Mouse (Mus musculus) erythroblast, embryonic 14.5 days (primary cell): ENCODE results near the gene Defb28. TPM values are rescaled to one million over a fixed set of nuclear protein-coding genes. Genes with fewer than 3 reads are reported as not detected.

Source experiments
- H3K27me3 ChIP-seq: 2 replicates; pipeline ENCODE4 v1.6.1; 2012; ENCODE audit warnings: inconsistent platforms; ENCODE audit not compliant: control insufficient read depth
- H3K36me3 ChIP-seq: 2 replicates; pipeline ENCODE4 v1.6.1; 2012; ENCODE audit warnings: mild to moderate bottlenecking, inconsistent platforms; ENCODE audit not compliant: control insufficient read depth
- H3K4me1 ChIP-seq: 2 replicates; pipeline ENCODE4 v1.6.1; 2012; ENCODE audit warnings: inconsistent platforms; ENCODE audit not compliant: control insufficient read depth
- H3K4me3 ChIP-seq: replicated peaks from 2 replicates; pipeline ENCODE3; 2012; ENCODE audit warnings: moderate library complexity, mild to moderate bottlenecking, inconsistent platforms
- H3K9me3 ChIP-seq: 2 replicates; pipeline ENCODE4 v1.6.1; 2012; ENCODE audit warnings: low read length, inconsistent platforms, mixed read lengths; ENCODE audit not compliant: control insufficient read depth
- GATA1 ChIP-seq: IDR thresholded peaks from 2 replicates; pipeline ENCODE4 v1.6.1; 2012; ENCODE audit warnings: low read length, inconsistent platforms, mixed read lengths
- TAL1 ChIP-seq: IDR thresholded peaks from 3 replicates; pipeline ENCODE4 v1.6.1; 2012; ENCODE audit warnings: low read length, inconsistent platforms, mixed read lengths
- polyA plus RNA-seq: library from polyadenylated mRNA; stranded (reverse); fragments of >175 nt; gene quantifications from 2 replicates; pipeline ENCODE4 v1.2.3, GENCODE M21; 2012

Defb28 gene
- polyA plus RNA-seq, 1 experiment, result not detected

DNA sequence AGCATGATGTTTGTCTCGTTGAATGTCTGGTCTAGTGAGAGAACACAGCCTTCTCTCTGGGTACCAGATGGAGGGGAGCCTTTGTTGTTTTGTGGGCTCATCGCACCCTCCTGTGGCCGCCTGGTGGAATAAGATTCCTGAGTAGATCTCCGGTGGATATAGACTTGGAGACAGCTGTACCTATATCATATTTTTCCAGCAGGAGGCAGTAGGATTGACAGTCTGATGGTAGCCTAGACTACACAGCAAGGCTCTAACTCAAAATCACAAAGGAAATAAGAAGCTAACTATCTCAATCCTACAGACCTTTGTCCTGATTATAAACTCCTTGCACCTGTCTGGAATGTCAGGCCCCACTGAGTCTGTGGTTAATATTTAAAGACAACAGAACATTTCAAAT is 26.6 kb downstream of the Defb28 start:
- no peaks in the 10 kb centered on the region for H3K27me3 ChIP-seq
- no peak for TF ChIP-seq GATA1
- no peak for TF ChIP-seq TAL1
- H3K9me3 ChIP-seq, result peaks cover 3% of the 10 kb centered on the region; the same call in 1 of the 2 replicates
- no peaks in the 10 kb centered on the region for H3K4me1 ChIP-seq
- no peaks in the 10 kb centered on the region for H3K36me3 ChIP-seq
- H3K4me3 ChIP-seq, result no peak overlapping the region

DNA sequence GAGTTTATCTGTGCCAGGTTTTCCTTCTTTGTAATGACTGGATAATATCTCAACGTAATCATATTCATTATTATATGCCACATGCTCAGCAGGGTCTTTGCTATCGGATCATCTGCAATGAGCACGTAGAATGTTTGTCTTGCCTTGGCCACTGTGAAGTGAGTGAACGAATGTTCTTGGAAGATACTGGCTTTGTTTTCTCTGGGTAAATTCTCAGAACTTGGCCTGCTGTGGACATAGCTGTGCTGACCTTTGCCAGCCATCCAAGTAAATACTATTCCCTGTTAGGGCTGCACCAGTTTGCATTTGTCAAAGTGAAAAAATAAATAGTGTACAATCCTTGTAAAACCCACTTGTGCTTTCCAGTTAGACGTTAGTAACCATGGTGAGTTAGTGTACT is 30.1 kb downstream of the Defb28 start:
- Histone ChIP-seq H3K36me3 (no peaks in the 10 kb centered on the region), H3K9me3 (no peaks in the 10 kb centered on the region), H3K4me1 (no peaks in the 10 kb centered on the region), H3K4me3 (no peak overlapping the region), H3K27me3 (no peaks in the 10 kb centered on the region)
- no peak for TF ChIP-seq GATA1
- no peak for TF ChIP-seq TAL1

DNA sequence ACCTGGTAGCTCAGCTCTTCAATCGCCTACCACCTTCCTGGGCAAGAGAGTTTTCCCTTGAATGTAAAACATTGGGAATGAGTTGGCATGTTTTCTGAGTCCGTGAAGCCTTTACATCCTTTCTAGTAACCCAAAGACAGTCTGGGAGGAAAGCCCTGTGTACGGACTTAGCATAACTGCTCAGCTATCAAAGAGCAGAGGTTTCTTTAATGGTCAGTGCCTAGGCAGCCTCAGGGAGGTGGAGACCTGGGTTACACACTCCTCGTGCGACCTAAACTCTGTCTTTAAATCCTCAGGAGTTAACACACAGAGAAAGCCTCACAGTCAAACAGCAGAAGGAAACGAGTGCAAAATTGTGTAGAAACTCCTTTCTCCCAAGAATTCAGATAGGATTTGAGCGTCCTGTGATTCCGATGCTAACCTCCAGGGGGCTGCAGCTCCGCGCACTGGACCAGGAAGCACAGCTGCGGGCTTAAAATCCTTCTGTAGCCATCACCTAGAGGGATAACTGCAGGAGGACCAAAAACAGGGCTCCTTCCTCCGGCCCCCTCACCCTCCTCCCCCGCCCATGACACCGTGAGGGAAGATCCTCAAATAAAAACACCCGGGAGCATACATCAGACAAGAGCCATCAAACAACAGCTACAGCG is 35.8 kb downstream of the Defb28 start:
- no peak overlapping the region for H3K4me3 ChIP-seq
- TF ChIP-seq TAL1 (no peak), GATA1 (no peak)
- H3K36me3 ChIP-seq, result no peaks in the 10 kb centered on the region
- no peaks in the 10 kb centered on the region for H3K4me1 ChIP-seq
- H3K9me3 ChIP-seq, result no peaks in the 10 kb centered on the region
- no peaks in the 10 kb centered on the region; the same call in 1 of the 2 replicates for H3K27me3 ChIP-seq

DNA sequence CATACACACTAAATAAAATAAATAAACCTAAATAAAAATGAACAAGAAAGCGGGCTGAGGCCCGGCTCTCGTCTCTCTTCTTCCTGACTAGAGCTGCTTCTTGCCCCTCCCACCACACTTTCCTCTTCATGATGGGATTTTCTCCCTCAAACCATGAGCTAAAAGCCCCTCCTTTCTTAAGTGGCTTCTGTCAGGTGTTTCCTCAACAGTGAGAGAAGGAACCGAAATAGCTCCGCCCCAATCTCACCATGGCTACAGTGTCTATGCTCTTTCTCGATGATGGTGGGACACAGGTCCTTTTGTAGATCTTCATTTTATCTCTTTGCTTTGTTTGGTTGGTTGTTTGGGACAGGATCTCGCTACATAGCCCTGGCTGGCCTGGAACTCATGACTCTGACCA is 38.6 kb downstream of the Defb28 start:
- Histone ChIP-seq H3K4me1 (no peaks in the 10 kb centered on the region; the same call in 1 of the 2 replicates), H3K36me3 (no peaks in the 10 kb centered on the region), H3K4me3 (no peak overlapping the region), H3K27me3 (no peaks in the 10 kb centered on the region; the same call in 1 of the 2 replicates), H3K9me3 (no peaks in the 10 kb centered on the region)
- no peak for TF ChIP-seq GATA1
- TF ChIP-seq TAL1, result no peak

DNA sequence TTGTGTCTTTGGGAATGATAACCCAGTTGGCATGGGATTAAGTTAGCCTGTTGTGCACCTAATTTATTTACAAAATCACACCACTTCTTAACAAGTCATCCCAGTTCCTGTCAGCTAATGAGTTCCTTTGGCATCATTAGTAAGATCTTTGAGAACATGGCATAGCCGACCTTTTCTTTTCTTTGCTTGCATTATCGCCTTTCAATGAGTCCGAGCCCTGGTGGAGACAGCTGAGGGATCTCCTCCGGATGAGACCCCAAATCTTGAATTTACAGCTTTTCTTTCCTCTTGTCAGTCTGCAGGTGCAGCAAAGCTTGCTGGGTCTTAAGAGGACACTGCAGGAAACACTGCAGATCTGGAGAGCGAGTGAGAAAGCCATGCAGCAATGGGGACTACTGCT is 51.0 kb downstream of the Defb28 start, which contains the start of gene Gm17416:
TSS of gene Gm17416 (plus strand) at position 301 of the 400 bp plus-strand sequence.
- no peaks in the 10 kb centered on the region for H3K9me3 ChIP-seq
- TF ChIP-seq TAL1, result no peak
- TF ChIP-seq GATA1, result no peak
- no peak within 1 kb of the TSS for H3K4me3 ChIP-seq
- H3K27me3 ChIP-seq, result no peaks in the 10 kb centered on the region
- H3K36me3 ChIP-seq, result no peaks in the 10 kb centered on the region
- H3K4me1 ChIP-seq, result no peaks in the 10 kb centered on the region

DNA sequence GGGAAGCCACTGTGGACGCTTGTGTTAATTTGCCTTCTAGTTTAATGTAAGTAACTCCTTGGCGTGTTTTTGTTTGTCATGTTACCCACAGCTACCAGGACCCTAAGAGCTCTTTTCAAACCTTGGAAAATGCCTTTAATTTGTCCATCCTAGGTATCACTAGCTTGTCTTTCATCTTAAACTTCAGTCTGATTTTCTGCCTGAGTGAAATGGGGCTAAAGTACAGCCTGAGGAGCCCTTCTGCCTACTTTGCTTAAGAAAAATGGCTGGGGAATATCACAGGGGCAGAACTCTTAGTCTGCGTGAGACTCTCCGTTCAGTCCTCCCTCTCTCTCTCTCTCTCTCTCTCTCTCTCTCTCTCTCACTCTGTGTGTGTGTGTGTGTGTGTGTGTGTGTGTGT is 51.8 kb downstream of the Defb28 start:
- no peaks in the 10 kb centered on the region for H3K27me3 ChIP-seq
- no peaks in the 10 kb centered on the region for H3K36me3 ChIP-seq
- no peaks in the 10 kb centered on the region for H3K9me3 ChIP-seq
- H3K4me1 ChIP-seq, result no peaks in the 10 kb centered on the region
- TF ChIP-seq GATA1 (no peak), TAL1 (no peak)
- H3K4me3 ChIP-seq, result no peak overlapping the region

DNA sequence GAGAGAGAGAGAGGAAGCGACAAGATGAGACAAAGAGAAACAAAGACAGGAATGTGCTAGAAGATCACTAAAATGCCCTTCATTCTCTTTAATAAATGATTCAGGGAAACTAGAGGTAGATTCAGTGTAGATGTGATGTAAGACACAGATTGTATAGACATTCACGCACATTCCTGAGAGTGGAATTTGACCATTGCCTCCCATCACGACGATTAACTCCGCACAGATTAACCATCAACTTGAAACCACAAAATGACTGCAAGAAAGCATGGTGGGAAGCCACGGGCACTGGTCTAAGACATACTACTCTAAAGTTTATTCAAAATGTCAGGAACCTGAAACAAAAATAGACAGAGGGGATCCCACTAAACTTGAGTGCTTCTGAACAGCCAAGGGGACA is 52.3 kb downstream of the Defb28 start:
- no peaks in the 10 kb centered on the region for H3K36me3 ChIP-seq
- H3K4me3 ChIP-seq, result no peak overlapping the region
- no peaks in the 10 kb centered on the region for H3K27me3 ChIP-seq
- H3K9me3 ChIP-seq, result no peaks in the 10 kb centered on the region
- H3K4me1 ChIP-seq, result no peaks in the 10 kb centered on the region
- no peak for TF ChIP-seq GATA1
- TF ChIP-seq TAL1, result no peak

Other genes with a start within 250 kb of the Defb28 start
- 0.32 and 0.90 TPM in 2 replicates for gene Tbc1d20, start 224.4 kb upstream of the Defb28 start, polyA plus RNA-seq
- gene Rbck1, start 185.6 kb upstream of the Defb28 start, polyA plus RNA-seq, result 16.2 and 20.4 TPM in 2 replicates
- gene Trib3, start 174.2 kb upstream of the Defb28 start, polyA plus RNA-seq, result 1.3 TPM in 2 replicates
- gene Nrsn2, start 141.6 kb upstream of the Defb28 start, polyA plus RNA-seq, result not detected in 2 replicates
- 1.4 and 2.3 TPM in 2 replicates for gene Sox12, start 120.2 kb upstream of the Defb28 start, polyA plus RNA-seq
- 0.90 and 1.0 TPM in 2 replicates for gene Zcchc3, start 103.2 kb upstream of the Defb28 start, polyA plus RNA-seq
- not detected in 2 replicates for gene 6820408C15Rik, start 102.7 kb upstream of the Defb28 start, polyA plus RNA-seq
- not detected in 2 replicates for gene Defb23, start 53.6 kb upstream of the Defb28 start, polyA plus RNA-seq
- not detected in 2 replicates for gene Defb20, start 41.2 kb upstream of the Defb28 start, polyA plus RNA-seq
- not detected in 2 replicates for gene Defb22, start 28.1 kb upstream of the Defb28 start, polyA plus RNA-seq
- gene Defb26, start 6.6 kb upstream of the Defb28 start, polyA plus RNA-seq, result 0.21 TPM in 1 of 2 replicates, not detected in the other
- not detected in 2 replicates for gene Defb29, start 21.8 kb downstream of the Defb28 start, polyA plus RNA-seq
- gene Gm17416, start 51.1 kb downstream of the Defb28 start, polyA plus RNA-seq, result not detected in 2 replicates
- gene Defb21, start 54.5 kb downstream of the Defb28 start, polyA plus RNA-seq, result not detected in 2 replicates
- gene Defb19, start 62.1 kb downstream of the Defb28 start, polyA plus RNA-seq, result not detected in 2 replicates
- not detected in 2 replicates for gene Defb45, start 81.1 kb downstream of the Defb28 start, polyA plus RNA-seq
- not detected in 2 replicates for gene Defb36, start 86.1 kb downstream of the Defb28 start, polyA plus RNA-seq
- gene Defb25, start 104.8 kb downstream of the Defb28 start, polyA plus RNA-seq, result not detected in 2 replicates
- not detected in 2 replicates for gene Rem1, start 108.7 kb downstream of the Defb28 start, polyA plus RNA-seq
- 2.1 and 2.4 TPM in 2 replicates for gene H13, start 151.2 kb downstream of the Defb28 start, polyA plus RNA-seq
- 0.19 and 0.30 TPM in 2 replicates for gene Mcts2, start 168.8 kb downstream of the Defb28 start, polyA plus RNA-seq
- gene Id1, start 218.0 kb downstream of the Defb28 start, polyA plus RNA-seq, result 0.75 and 1.2 TPM in 2 replicates
- gene Cox4i2, start 235.9 kb downstream of the Defb28 start, polyA plus RNA-seq, result not detected in 2 replicates